Mouse (Mus musculus): Measurements from ENCODE around the gene Lrrc2.
A peak's percentile ranks its signal among the peaks of the same experiment; 100 is the strongest.

- TF ChIP-seq CTCF (IDR thresholded peaks at IDR 0.05; ENCODE audit: control insufficient read depth, insufficient read depth, insufficient replicate concordance, low read depth, low read length): no peak
- peak; percentile 92 for TF ChIP-seq POLR2A (IDR thresholded peaks at IDR 0.05; ENCODE audit: control insufficient read depth, low read depth, low read length)
These were observed 43.4 kb downstream of the Lrrc2 start for GRCm38 (mm10) chr9:110994716-110995172.
